ENCODE assay signal across 10 mouse cellular contexts in the genomic region with DNA sequence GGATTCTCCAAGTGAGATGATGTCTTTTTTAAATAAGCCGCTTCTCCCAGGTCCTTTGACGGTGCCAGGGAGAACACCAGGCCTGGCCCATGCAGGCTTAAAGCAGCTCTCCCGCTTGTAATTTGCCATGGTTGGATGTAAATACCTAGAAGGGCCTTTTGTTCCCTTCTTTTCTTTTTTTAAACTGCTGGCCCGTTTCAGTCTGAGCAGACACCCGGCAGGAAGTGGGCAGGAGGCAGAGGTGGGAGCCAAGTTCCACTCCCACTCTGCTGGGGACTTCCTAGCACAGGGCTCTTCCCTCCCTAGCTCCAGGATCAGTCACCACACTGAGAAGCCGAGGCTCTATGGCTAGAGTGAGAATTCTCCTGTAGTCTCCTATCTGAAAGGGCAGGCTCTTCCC.
A peak's percentile ranks its signal among the peaks of the same experiment; 100 is the strongest.
DNase-seq lines count a peak whose midpoint lies in the region; ATAC-seq lines count a peak whose summit lies in the region.
"Had no signal": no experiment of that assay in that cellular context is flagged by ENCODE, and none has a peak within 500 bp of the region (broad histone marks: within the 10 kb centered on the region; RNA-seq: fewer than 3 reads in every experiment).

No protein-coding gene starts in this region.

- H3K27me3 ChIP-seq in heart, embryonic 13.5 days (replicated peaks): no peaks in the 10 kb centered on the region
- no peaks in the 10 kb centered on the region for H3K27me3 ChIP-seq in heart, embryonic 11.5 days (ENCODE audit: control insufficient read depth, insufficient read depth, low read length)
- no peaks in the 10 kb centered on the region for H3K27me3 ChIP-seq in lung, embryonic 16.5 days (ENCODE audit: control insufficient read depth, insufficient read depth, low read depth, low read length)
- no peaks in the 10 kb centered on the region for H3K27me3 ChIP-seq in midbrain, embryonic 16.5 days (ENCODE audit: control insufficient read depth, insufficient read depth, low read depth, low read length)
- H3K27me3 ChIP-seq: liver, embryonic 13.5 days had no signal

- no peak for DNase-seq in lung, postnatal 4 days
- peak; percentile 44 for DNase-seq in kidney, adult 9 months
- DNase-seq in ovary, adult 18-20 months (ENCODE audit: low spot score): no peak
- DNase-seq: adrenal gland, adult 8-10 months; liver, embryonic 13.5 days had no signal

- peaks cover 18% of the 10 kb centered on the region; the same call in 1 of the 2 replicates for H3K4me1 ChIP-seq in heart, embryonic 13.5 days
- peaks cover 4% of the 10 kb centered on the region; the same call in 1 of the 2 replicates for H3K4me1 ChIP-seq in heart, embryonic 11.5 days (ENCODE audit: control insufficient read depth, insufficient read depth, low read length)
- no peaks in the 10 kb centered on the region for H3K4me1 ChIP-seq in lung, embryonic 16.5 days (replicated peaks; ENCODE audit: control insufficient read depth, insufficient read depth, low read length)
- no peaks in the 10 kb centered on the region for H3K4me1 ChIP-seq in midbrain, embryonic 16.5 days (ENCODE audit: control insufficient read depth, insufficient read depth, low read length)
- H3K4me1 ChIP-seq: liver, embryonic 13.5 days had no signal

- WGBS in heart, embryonic 13.5 days: 57% methylated on average over 6 of the region's 6 CpGs
- WGBS in heart, embryonic 11.5 days (ENCODE audit: insufficient replicate concordance): 71% methylated on average over 6 of the region's 6 CpGs
- WGBS in lung, embryonic 16.5 days: 46% methylated on average over 6 of the region's 6 CpGs
- WGBS in midbrain, embryonic 16.5 days: 30% methylated on average over 6 of the region's 6 CpGs

- ATAC-seq in heart, embryonic 13.5 days (ENCODE audit: extremely low read depth, insufficient number of reproducible peaks, low FRiP score, low TSS enrichment): no peak
- ATAC-seq in heart, embryonic 11.5 days (replicated peaks; ENCODE audit: insufficient number of reproducible peaks, low FRiP score, low TSS enrichment): no peak
- peak; percentile 27; the same call in 1 of the 2 replicates for ATAC-seq in lung, embryonic 16.5 days (ENCODE audit: low read depth)
- ATAC-seq in midbrain, embryonic 16.5 days: 0 out of 2 replicates have a peak, but pooled peaks have one; percentile 29
- ATAC-seq in inflammation-experienced regulatory T-cells, adult 6 months: no peak

- no peak overlapping the region for H3K9ac ChIP-seq in heart, embryonic 13.5 days
- no peak overlapping the region for H3K9ac ChIP-seq in heart, embryonic 11.5 days (ENCODE audit: low read depth, low read length)
- H3K9ac ChIP-seq in lung, embryonic 16.5 days (ENCODE audit: low read length): no peak overlapping the region
- H3K9ac ChIP-seq in midbrain, embryonic 16.5 days (ENCODE audit: low read depth, low read length): no peak overlapping the region
- H3K9ac ChIP-seq: liver, embryonic 13.5 days had no signal

- peaks cover 80% of the 10 kb centered on the region for H3K36me3 ChIP-seq in heart, embryonic 13.5 days
- peaks cover 28% of the 10 kb centered on the region for H3K36me3 ChIP-seq in heart, embryonic 11.5 days (ENCODE audit: control insufficient read depth, insufficient read depth, low read length)
- peaks cover 16% of the 10 kb centered on the region for H3K36me3 ChIP-seq in lung, embryonic 16.5 days (ENCODE audit: control insufficient read depth, insufficient read depth, low read length)
- peaks cover 37% of the 10 kb centered on the region for H3K36me3 ChIP-seq in midbrain, embryonic 16.5 days (ENCODE audit: control insufficient read depth, insufficient read depth, low read length)

- no peak overlapping the region for H3K4me2 ChIP-seq in heart, embryonic 13.5 days
- no peak overlapping the region for H3K4me2 ChIP-seq in heart, embryonic 11.5 days
- no peak overlapping the region for H3K4me2 ChIP-seq in lung, embryonic 16.5 days (ENCODE audit: low read depth, low read length)
- no peak overlapping the region for H3K4me2 ChIP-seq in midbrain, embryonic 16.5 days (ENCODE audit: low read length)
- H3K4me2 ChIP-seq: liver, embryonic 13.5 days had no signal

- peak overlapping the region; percentile 4; the same call in 1 of the 2 replicates for H3K27ac ChIP-seq in heart, embryonic 13.5 days (replicated peaks)
- H3K27ac ChIP-seq in heart, embryonic 11.5 days (ENCODE audit: low read depth, low read length): no peak overlapping the region
- H3K27ac ChIP-seq in lung, embryonic 16.5 days (ENCODE audit: low read length): no peak overlapping the region; the same call in 1 of the 2 replicates
- H3K27ac ChIP-seq in midbrain, embryonic 16.5 days (ENCODE audit: low read length): no peak overlapping the region
- H3K27ac ChIP-seq: liver, embryonic 13.5 days had no signal

- no peak overlapping the region for H3K4me3 ChIP-seq in heart, embryonic 13.5 days
- H3K4me3 ChIP-seq in heart, embryonic 11.5 days (ENCODE audit: low read depth, low read length): no peak overlapping the region
- no peak overlapping the region for H3K4me3 ChIP-seq in lung, embryonic 16.5 days (ENCODE audit: low read length)
- H3K4me3 ChIP-seq in midbrain, embryonic 16.5 days (ENCODE audit: low read depth, low read length): no peak overlapping the region
- H3K4me3 ChIP-seq: liver, embryonic 13.5 days had no signal

- no peaks in the 10 kb centered on the region for H3K9me3 ChIP-seq in heart, embryonic 13.5 days
- H3K9me3 ChIP-seq in heart, embryonic 11.5 days (replicated peaks; ENCODE audit: control insufficient read depth, low read length): no peaks in the 10 kb centered on the region
- H3K9me3 ChIP-seq in lung, embryonic 16.5 days (ENCODE audit: control insufficient read depth, low read length): no peaks in the 10 kb centered on the region
- H3K9me3 ChIP-seq in midbrain, embryonic 16.5 days (replicated peaks; ENCODE audit: control insufficient read depth, low read length, poor library complexity, severe bottlenecking): no peaks in the 10 kb centered on the region
- H3K9me3 ChIP-seq: liver, embryonic 13.5 days had no signal

Comparison
In these comparisons a context has a peak if more than half of its experiments do, and no peak if none do; other contexts are left out.
1. ATAC-seq: peak in lung, embryonic 16.5 days (single experiment) and midbrain, embryonic 16.5 days (single experiment); none in heart, embryonic 13.5 days (single experiment), heart, embryonic 11.5 days (single experiment) and inflammation-experienced regulatory T-cells, adult 6 months (single experiment).